Mouse (Mus musculus) thymus, postnatal 14 days (tissue): ENCODE measurements around the gene Gdf15.

Experiments
- DNase-seq: peaks from one replicate; pipeline ENCODE4 v3.0.0; 2021

Gene Gdf15

DNA sequence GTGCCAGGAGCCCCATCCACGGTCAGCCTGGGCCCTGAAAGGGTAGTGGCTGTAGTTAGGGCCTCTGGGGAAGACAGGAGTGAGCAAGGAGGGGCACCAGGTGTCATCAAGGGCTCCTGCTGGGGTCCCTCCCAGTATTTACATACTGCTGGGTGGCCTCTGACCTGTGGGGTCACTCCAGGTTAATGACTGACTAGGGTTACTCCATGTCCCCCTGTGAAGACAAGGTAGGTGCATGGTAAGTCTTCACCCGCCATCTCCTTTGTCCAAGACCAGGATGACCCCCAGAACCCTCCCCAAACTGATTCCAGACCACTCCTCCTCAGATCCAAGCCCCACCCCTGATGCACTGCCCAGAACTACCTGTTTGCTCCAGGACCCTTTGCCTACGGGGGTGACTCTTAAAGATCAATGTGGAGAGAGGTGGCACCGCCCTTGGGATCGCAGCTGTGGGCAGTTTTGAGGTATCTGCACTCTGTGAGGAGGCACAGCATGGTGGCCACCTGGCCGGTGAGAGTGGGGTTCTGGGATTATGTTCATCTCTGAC lies at the start of gene Gdf15:
Gdf15 (minus strand) TSS at position 111 of the 547 bp plus-strand sequence.
- no peak for DNase-seq

DNA sequence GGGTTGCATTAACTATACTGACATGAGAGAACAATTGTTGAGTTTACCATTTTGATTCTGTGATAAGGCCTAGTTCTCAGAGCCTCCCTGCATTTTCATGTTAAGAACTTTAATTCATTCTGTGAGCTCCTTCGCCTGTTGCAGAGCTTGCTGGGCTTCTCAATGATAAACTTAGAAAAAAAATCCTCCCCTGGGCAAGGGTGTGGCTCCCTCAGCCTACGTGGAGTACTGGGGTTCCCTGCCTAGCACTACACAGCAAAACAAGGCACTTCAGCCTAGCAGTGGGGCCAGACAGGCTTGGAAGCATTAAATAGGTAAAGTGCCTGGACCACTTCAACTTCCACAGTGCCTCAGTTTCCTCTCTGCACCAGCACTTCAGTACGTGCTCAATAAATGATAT lies 49.2 kb upstream of the Gdf15 start:
- DNase-seq = no peak

DNA sequence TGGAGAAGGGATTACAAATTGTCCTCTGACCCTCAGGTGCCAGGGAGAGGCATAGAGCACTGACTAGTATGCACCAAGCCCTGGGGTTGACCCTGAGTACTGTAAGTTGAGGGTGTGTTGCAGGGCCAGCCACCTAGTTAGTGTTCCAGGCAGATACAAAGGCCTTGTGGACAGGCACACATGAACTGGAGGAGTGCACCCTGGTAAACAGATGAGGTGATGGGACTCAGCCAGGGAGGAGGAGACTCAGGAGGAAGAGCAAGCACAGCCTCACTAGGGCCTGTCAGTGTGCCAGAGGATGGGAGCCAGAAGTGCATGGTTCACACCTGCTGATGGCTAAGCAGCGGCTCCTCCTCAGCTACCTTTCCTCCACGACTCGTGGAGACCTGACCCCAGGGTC lies 47.8 kb upstream of the Gdf15 start:
- DNase-seq = no peak

DNA sequence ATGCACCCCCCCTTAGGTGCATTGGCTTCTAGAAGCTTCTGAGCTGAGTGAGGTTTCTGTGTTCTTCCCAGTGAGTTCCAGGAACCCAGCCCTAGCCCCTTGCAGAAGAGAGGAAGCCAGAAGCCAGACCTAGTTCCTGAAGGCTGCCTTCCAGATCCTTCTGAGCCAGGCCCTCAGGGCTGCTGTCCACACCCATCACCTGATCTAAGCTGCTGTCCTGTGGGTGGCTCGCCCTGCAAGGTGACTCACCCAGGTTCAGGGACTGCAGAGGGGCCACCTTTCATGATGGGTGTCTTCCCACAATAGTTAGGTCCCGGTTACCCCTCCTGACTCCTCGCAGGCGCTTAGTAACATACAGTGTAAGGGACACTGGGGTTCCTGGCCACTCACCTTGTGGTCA lies 47.1 kb upstream of the Gdf15 start:
- no peak for DNase-seq

DNA sequence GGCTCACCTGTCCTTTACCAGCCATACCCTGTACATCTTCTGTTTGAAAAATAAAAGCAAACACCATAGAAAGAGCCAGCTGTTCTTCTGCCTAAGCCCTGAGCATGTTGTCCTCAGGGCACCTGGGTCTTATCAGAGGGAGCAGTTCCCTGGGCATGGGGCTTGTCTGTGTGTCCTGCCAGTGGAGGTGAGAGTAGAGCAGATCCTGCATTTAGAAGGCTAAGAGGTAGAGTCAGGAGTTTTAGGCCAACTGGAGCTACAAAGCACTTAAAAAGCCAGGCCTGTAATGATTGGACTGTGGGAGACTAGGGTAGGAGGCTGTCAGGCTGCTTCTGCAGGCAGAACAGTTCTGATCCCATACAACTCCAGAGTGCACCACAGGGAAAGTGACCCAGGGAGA lies 46.4 kb upstream of the Gdf15 start:
- DNase-seq = no peak

DNA sequence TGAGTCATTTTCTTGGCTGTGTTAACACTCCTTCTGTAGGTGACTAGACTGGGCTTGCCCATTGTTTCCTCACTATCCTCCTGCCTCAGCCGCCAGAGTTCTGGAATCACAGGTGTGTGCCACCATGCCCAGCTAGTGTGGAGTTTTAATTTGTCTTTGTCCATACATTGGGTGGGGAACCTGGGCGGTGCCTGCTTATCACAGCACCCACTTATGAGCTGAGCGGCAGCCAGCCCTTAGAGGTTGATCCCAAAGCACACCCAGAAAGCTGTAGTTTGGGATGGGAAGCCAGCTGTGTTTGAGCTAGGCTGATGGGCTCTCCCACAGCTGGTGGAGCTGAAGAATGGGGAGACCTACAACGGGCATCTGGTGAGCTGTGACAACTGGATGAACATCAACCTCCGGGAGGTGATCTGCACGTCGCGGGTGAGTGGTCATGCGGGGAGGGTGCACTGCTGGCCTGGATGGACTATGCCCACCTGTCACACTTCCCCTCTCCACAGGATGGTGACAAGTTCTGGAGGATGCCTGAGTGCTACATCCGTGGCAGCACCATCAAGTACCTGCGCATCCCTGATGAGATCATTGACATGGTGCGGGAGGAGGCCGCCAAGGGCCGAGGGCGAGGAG lies 45.3 kb upstream of the Gdf15 start:
- DNase-seq = no peak

DNA sequence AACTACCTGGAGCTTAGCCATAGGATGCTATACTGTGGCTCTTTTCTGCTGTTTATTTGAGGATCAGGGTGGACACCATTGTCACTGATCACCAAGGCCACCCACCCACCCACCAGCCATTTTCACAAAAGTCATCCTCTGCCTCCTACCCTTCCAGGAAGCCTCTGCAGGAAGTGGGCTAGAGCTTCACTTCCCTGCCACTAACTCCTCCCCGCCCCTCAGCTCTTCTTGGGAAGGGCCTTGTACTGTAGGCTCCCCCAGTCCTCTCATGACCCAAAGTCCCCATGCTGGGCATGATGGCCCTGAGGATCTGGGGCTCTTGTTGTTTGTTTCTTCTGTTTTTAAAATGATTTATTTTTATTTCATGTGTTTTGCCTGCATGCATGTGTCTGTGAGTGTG lies 43.1 kb upstream of the Gdf15 start:
- DNase-seq = peak; percentile 82

DNA sequence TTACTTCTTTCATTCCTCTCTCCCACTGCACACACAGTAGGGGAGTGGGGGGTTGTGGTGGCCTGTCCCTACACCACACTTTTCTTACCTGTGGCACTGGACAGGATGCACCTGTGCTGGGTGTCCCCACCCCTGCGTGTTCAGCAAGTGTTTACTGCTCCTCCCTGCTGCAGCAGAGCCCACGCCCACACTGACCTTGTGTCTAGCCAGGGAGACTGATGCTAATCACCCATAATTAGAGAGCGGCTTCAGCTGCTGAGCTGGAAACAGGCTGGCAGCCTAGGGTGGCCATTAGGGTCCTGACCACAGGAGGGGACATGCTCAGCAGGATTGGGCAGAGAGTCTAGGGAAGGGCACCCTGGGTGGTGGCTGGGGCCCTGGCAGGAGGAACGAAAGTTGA lies 42.5 kb upstream of the Gdf15 start:
- DNase-seq = no peak

DNA sequence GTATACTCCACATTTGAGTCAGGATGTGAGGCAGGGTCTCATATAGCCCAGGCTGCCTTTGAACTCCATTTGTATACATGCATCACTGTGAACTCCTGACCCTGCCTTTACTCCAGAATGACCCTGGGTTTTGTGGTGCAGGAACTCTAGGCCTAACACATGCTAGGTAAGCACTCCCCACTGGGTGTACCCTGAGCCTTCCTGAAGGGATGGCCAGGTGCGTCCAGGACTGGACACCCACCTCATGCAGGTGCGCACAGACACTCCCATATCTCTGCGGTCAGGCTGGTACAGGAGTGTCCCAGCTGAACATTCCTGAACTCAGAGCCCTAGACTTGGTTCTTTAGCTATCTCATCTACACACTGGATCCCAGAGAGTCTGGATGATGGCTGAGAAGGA lies 41.9 kb upstream of the Gdf15 start:
- DNase-seq = no peak

DNA sequence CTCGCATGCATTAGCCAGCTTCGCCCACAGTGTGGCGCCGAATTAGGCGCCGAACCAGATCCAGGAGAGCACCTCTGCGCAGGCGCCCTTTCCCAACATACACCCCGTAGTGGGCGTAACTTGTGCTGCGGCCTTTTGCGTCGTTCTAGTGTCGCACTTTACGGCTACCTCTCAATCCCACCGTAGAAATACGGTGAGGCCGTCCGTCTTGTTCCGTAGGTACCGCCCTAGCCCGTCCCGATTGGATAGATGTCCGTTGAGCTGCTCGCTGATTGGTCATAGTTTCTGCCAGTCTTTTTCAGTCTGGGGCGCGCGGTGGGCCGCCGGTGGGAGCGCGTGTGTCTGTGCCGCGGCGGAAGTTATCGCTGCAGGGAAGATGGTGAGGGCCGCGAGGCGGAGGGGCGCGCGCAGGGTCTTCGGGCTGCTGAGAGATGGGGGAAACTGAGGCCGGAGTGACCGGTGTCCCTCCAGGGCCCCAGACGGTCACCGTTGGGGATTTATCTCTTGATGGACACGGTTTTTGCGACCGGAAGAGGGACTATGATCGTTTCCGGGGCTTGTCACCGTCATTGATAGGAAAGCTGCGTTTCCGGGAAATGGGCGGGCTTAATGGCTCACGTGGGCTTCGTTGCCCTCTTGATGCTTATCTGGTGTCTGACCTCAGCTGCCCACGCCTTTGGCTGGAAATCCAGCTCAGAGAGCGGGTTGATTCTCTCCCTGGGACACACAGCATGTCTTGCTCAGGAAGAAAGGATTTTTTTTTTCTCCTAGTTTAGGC lies 41.0 kb upstream of the Gdf15 start, which contains the start of gene Lsm4:
Lsm4 (plus strand) TSS at position 170 of the 778 bp plus-strand sequence.
- DNase-seq = peak; percentile 96

DNA sequence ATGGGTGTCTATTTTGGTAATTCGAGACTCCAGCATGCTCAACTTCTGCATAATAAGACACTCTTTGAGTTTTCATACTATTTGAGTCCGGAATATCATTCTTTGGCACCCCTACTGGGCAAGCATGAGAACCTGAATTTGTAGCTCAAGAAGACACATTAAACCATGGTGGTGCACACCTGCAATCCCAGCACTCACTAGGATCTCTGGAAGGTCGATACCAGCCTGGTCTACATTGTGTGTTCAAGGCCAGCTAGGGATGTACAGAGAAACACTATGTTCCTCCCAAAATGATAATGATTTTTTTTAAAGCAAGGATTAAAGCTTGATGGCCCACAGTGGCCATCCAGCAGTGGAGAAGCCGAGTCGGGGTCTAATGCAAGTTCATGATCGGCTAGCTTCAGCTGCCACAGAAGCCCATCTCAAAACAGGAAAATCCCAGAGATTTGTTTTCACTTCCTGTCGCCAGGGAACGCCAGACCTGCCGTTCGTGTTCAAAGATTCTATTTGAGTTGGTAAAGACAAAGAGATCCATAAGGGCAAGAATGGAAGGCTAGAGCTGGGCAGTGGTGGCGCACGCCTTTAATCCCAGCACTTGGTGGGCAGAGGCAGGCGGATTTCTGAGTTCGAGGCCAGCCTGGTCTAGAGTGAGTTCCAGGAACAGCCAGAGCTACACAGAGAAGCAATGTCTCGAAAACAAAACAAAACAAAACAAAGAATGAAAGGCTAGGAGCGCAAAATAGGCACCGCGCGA lies 40.2 kb upstream of the Gdf15 start:
- DNase-seq = no peak

DNA sequence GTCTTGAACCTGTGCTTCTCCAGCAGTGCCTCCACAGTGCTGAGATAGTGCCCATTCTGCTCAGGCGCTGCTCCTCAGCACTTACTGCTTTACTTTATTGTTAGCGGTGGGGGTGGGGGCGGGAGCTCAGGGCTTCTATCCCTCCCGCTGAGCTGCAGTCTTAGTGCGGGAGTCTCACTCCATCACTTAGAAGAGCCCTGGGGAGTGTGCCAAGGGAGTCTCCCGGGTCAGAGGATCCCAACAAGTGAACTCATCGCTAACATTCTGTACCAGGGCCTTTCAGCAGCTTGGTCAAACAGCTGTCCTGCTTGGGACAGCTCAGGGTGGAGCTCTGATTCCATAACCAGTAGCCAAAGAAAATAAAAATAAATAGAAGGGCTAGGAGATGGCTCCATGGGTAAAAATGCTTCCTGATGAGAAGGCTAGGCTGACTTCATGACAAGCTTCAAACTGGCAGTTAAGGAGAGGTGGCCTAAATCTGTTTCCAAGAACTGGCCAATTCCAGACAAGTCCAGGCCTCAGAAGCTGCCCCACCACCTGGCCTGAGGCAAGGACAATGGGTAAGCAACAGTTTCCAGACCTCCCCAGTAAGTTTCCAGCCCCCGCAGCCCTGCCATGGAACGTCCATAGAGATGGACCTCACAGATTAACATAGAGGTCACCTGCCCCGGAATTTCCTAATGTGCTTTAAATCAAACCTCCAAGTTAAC lies 39.5 kb upstream of the Gdf15 start:
- DNase-seq = no peak

DNA sequence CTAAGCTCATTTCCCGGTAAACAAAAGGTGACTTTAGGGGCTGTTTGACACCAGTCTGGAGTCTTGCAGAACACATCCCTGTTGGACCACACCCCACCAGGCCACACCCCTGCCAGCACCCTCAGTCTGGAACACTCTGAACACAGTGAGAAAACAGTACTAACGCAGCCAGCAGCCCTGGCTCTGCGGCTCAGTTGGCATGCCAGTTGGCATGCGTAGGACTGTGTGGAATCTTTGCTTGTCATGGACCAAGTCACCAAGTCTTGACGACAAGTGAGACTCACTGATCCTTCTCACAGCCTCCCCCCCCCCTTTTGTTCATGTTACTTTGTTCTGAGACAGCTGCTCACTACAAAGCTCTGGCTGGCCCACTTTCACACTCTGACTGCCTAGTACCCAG lies 34.8 kb upstream of the Gdf15 start:
- DNase-seq = peak; percentile 44

DNA sequence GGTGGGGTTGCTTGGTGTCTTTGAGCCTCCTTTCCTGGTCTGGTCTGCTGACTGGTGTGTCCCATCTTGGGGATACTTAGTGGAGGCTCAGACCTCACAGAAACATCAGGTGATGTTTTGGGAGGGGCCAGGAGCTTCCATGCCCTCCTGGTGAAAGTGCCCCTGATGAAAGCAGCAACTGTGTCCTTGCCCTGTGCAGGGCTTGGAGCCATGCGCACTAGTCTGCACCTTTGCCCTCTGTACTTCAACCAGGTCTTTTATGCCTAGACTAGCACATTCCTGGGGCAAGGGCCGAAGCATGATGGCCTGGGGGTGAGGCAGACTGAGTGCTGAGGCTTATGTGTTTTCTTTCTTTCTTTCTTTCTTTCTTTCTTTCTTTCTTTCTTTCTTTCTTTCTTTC lies 33.3 kb upstream of the Gdf15 start:
- no peak for DNase-seq

DNA sequence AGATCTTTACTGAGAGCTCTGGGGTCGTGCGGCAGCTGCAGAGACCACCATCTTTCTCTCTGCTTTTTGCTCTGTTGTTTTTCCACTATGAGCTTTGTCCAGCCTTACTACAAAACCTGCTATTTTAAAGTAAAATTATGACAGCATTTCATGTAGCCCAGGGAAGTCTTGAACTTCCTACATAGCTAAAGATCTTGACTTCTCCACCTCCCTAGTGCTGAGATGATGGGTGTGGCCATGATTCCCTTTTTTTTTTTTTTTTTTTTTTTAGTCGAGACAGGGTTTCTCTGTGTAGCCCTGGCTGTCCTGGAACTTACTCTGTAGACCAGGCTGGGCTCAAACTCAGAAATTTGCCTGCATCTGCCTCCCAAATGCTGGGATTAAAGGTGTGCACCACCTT lies 32.4 kb upstream of the Gdf15 start:
- no peak for DNase-seq

DNA sequence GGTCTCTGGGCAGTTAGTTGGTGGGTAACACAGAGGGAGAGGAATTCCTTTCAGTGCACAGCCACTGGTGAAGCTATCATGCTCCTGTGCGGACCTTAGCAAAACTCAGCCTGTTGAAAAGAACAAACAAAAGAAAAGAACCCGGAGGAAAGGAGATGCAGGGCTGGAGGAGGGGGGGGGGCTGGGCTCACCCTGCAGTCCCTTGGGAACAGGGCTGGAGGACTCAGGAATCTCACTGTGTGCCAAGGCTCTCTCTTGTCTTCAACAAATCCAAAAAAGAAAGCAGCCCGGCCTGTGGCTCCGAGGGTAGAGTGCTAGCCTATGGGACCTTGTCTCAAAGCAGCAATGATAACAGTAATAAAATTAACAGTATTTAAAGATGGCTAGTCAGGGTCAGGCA lies 31.4 kb upstream of the Gdf15 start:
- no peak for DNase-seq

DNA sequence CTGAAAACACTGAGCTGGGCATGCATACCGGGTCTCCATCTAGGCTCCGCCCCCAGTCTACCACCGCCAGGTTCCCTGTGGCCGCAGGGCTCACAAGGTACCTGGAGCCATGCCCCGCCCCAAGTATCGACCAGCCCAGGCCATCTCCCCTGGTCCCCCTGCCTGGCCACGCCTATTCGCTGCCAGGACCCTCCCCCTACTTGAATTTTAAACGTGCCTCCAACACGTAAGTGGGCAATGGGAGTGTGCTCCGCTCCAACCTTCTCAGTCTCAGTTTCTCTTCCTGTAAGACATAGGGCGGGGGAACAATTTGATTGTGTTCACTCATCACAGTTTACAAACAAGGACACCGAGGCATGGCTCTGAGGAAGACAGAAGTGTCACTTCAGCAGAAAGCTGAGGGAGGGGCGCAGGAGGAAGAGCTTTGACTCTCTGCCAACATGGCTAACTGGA lies 28.0 kb upstream of the Gdf15 start, which contains the start of gene Pgpep1:
Pgpep1 (minus strand) TSS at position 116 of the 453 bp plus-strand sequence.
- DNase-seq = peak; percentile 56

DNA sequence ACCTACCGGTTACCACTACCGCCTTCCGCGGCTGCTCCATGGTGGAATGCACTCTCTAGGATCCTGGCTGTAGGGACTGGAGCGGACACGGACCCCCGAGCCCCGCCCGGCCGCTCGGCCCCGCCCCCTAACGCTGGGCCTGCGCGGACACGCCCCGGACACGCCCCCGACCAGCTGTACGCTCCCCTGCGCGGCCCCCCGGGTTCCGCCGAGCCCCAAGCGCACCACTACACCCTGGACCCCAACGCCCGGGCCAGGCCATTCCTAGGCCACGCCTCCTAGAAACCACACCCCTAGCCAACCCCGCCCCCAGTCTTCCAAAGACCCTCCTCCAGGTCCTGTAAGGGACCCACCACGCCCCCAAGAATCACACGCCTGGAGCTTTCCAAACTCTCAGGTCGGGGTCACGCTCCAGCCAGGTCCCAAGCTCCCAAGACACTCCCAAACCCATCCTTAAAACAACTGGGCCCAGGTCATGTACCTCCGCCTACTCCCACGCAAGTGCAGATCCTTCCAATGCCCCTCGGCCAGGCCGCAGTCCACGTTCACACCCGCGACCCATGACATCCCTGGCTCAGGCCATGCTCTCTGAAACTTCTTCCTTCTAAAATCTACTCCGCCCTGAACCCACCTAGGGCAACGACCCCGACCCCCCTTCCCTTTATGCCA lies 27.5 kb upstream of the Gdf15 start:
- peak; percentile 94 for DNase-seq

DNA sequence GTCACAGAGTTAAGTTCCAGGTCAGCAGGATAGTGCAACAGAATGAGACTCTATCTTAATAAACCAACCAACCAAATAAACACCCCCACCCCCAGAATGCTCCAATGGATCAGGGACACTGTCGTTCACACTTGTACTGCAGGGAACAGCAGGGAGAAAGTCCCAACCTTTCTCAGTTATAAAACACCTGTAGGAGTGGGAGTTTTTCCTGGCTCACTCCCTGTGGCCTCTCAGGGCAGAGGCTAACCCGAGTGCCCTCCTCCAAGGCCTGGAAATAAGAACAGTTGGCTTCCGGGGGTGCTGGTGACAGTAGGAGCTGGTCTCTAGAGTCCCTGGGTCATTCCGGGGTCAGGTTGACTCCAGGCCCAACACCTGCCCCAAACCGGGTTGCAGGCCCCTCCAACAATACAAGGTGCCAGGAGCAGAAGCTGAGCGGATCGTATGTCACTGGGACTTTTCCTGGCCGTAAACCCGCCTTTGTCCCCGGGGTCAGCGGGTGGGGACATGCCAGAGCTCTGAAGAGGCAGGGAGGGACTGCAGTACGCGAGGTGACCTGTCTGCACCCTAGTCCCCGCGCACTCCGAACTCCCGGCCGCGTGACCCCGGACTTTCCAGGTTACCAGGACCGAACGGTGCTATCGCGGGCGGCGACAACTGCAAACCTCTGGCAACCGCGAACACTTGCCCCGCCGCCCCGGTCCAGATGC lies 26.8 kb upstream of the Gdf15 start:
- DNase-seq = no peak

DNA sequence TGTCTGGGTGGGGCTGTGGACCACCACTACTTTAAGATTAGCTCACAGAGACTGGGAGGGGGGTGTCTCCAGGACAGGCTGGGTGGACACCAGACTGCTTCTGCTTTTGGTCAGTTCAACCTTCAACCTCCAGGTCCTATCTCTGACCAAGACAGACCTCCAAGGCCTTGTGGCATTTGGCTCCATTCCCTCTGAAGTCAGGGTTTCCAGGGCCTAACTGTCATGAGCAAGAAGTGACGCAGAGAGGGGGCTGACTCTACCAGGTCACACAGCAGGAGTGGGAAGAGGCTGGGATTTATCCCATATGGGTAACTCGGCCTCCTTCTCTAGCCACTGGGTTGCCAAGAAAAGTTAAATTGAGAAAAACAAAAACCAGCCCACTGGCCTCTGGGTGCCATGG lies 25.5 kb upstream of the Gdf15 start:
- DNase-seq = no peak

DNA sequence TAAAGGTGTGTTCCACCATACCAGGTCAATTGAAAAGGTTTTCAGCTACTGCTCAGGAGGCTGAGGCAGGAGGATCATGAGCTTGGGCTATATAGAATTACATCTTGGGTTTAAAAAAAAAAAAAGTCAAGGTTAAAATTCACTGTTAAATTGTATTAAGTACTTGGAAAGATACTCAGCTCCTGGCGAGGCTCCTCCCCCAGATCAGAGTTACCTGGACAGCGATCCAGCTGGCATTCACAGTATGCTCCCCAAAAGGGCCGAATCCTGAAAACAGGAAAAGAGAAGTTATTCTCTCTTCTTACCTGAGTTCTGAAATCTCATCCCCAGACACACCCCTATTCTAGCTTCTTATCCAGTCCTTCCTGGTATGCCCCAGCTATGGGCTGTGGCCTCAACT lies 25.0 kb upstream of the Gdf15 start:
- DNase-seq = no peak
